Mouse (Mus musculus): Measurements from ENCODE around the gene Nmbr. TPM values are rescaled to one million over a fixed set of nuclear protein-coding genes. Genes with fewer than 3 reads are reported as not detected.
A peak's percentile ranks its signal among the peaks of the same experiment; 100 is the strongest.

Nmbr gene
- polyA plus RNA-seq, 2 experiments: 0.38 TPM; not detected in 1

- no peak for TF ChIP-seq POLR2A (IDR thresholded peaks at IDR 0.05; ENCODE audit: borderline replicate concordance, extremely low read depth, insufficient read depth, insufficient read length)
- Histone ChIP-seq H3K27me3 (ENCODE audit: control insufficient read depth, insufficient read depth, low read length) (no peaks in the 10 kb centered on the region), H3K9me3 (ENCODE audit: control insufficient read depth, low read length) (no peaks in the 10 kb centered on the region), H3K36me3 (ENCODE audit: control insufficient read depth, insufficient read depth, low read length) (peaks cover 4% of the 10 kb centered on the region), H3K4me2 (replicated peaks; ENCODE audit: low read depth, low read length, severe bottlenecking) (no peak overlapping the region), H3K4me3 (replicated peaks; ENCODE audit: low read length) (no peak overlapping the region), H3K9ac (ENCODE audit: low read depth, low read length, severe bottlenecking) (no peak overlapping the region), H3K4me1 (ENCODE audit: control insufficient read depth, insufficient read depth, low read length) (no peaks in the 10 kb centered on the region), H3K27ac (replicated peaks; ENCODE audit: low read depth, low read length) (no peak overlapping the region)
- ATAC-seq (ENCODE audit: low FRiP score, low read depth): no peak
- DNase-seq (ENCODE audit: low spot score): no peak
- WGBS: 90% methylated on average over 3 of the region's 3 CpGs
Measured at GRCm38 (mm10) chr10:14690349-14690748, 15.0 kb upstream of the Nmbr start.

GRCm38 (mm10) chr10:14703239-14703638 lies 2.2 kb upstream of the Nmbr start:
- Histone ChIP-seq H3K9ac (ENCODE audit: low read depth, low read length, severe bottlenecking) (no peak overlapping the region), H3K27ac (replicated peaks; ENCODE audit: low read depth, low read length) (no peak overlapping the region), H3K9me3 (ENCODE audit: control insufficient read depth, low read length) (no peaks in the 10 kb centered on the region), H3K4me2 (replicated peaks; ENCODE audit: low read depth, low read length, severe bottlenecking) (no peak overlapping the region), H3K4me3 (replicated peaks; ENCODE audit: low read length) (no peak overlapping the region), H3K27me3 (ENCODE audit: control insufficient read depth, insufficient read depth, low read length) (no peaks in the 10 kb centered on the region), H3K36me3 (ENCODE audit: control insufficient read depth, insufficient read depth, low read length) (no peaks in the 10 kb centered on the region), H3K4me1 (ENCODE audit: control insufficient read depth, insufficient read depth, low read length) (peaks cover 12% of the 10 kb centered on the region)
- 87% methylated on average over 1 of the region's 1 CpGs for WGBS
- no peak for TF ChIP-seq POLR2A (IDR thresholded peaks at IDR 0.05; ENCODE audit: borderline replicate concordance, extremely low read depth, insufficient read depth, insufficient read length)
- no peak for DNase-seq (ENCODE audit: low spot score)
- no peak for ATAC-seq (ENCODE audit: low FRiP score, low read depth)

GRCm38 (mm10) chr10:14703830-14704420 lies 1.5 kb upstream of the Nmbr start:
- WGBS: 67% methylated on average over 4 of the region's 4 CpGs
- peak overlapping the region; percentile 63; the same call in 1 of the 2 replicates for H3K4me2 ChIP-seq (replicated peaks; ENCODE audit: low read depth, low read length, severe bottlenecking)

GRCm38 (mm10) chr10:14718114-14718513 lies 12.7 kb downstream of the Nmbr start, which contains the start of gene Gje1:
Gene Gje1, minus strand, starts transcription at chr10:14718214.
- Histone ChIP-seq H3K9ac (ENCODE audit: low read depth, low read length, severe bottlenecking) (no peak within 1 kb of the TSS), H3K27me3 (ENCODE audit: control insufficient read depth, insufficient read depth, low read length) (no peaks in the 10 kb centered on the region), H3K27ac (replicated peaks; ENCODE audit: low read depth, low read length) (no peak within 1 kb of the TSS), H3K36me3 (ENCODE audit: control insufficient read depth, insufficient read depth, low read length) (no peaks in the 10 kb centered on the region), H3K9me3 (ENCODE audit: control insufficient read depth, low read length) (no peaks in the 10 kb centered on the region), H3K4me1 (ENCODE audit: control insufficient read depth, insufficient read depth, low read length) (no peaks in the 10 kb centered on the region), H3K4me2 (replicated peaks; ENCODE audit: low read depth, low read length, severe bottlenecking) (no peak within 1 kb of the TSS), H3K4me3 (replicated peaks; ENCODE audit: low read length) (no peak within 1 kb of the TSS)
- TF ChIP-seq POLR2A (IDR thresholded peaks at IDR 0.05; ENCODE audit: borderline replicate concordance, extremely low read depth, insufficient read depth, insufficient read length): no peak
- ATAC-seq (ENCODE audit: low FRiP score, low read depth): no peak
- no peak for DNase-seq (ENCODE audit: low spot score)
- 59% methylated on average over 3 of the region's 3 CpGs for WGBS

More at GRCm38 (mm10) chr10:14703830-14704420, 1.5 kb upstream of the Nmbr start:
- Histone ChIP-seq H3K4me1 (ENCODE audit: control insufficient read depth, insufficient read depth, low read length) (peaks cover 12% of the 10 kb centered on the region), H3K9me3 (ENCODE audit: control insufficient read depth, low read length) (no peaks in the 10 kb centered on the region), H3K27ac (replicated peaks; ENCODE audit: low read depth, low read length) (no peak overlapping the region), H3K9ac (ENCODE audit: low read depth, low read length, severe bottlenecking) (peak overlapping the region; percentile 82; the same call in 1 of the 2 replicates), H3K4me3 (replicated peaks; ENCODE audit: low read length) (peak overlapping the region; percentile 97), H3K36me3 (ENCODE audit: control insufficient read depth, insufficient read depth, low read length) (no peaks in the 10 kb centered on the region), H3K27me3 (ENCODE audit: control insufficient read depth, insufficient read depth, low read length) (no peaks in the 10 kb centered on the region)
- no peak for TF ChIP-seq POLR2A (IDR thresholded peaks at IDR 0.05; ENCODE audit: borderline replicate concordance, extremely low read depth, insufficient read depth, insufficient read length)
- ATAC-seq (ENCODE audit: low FRiP score, low read depth): no peak
- DNase-seq (ENCODE audit: low spot score): no peak

- Histone ChIP-seq H3K9ac (ENCODE audit: low read depth, low read length, severe bottlenecking) (no peak overlapping the region), H3K4me3 (replicated peaks; ENCODE audit: low read length) (no peak overlapping the region), H3K27ac (replicated peaks; ENCODE audit: low read depth, low read length) (no peak overlapping the region), H3K27me3 (ENCODE audit: control insufficient read depth, insufficient read depth, low read length) (no peaks in the 10 kb centered on the region), H3K4me2 (replicated peaks; ENCODE audit: low read depth, low read length, severe bottlenecking) (no peak overlapping the region), H3K36me3 (ENCODE audit: control insufficient read depth, insufficient read depth, low read length) (no peaks in the 10 kb centered on the region), H3K4me1 (ENCODE audit: control insufficient read depth, insufficient read depth, low read length) (no peaks in the 10 kb centered on the region), H3K9me3 (ENCODE audit: control insufficient read depth, low read length) (no peaks in the 10 kb centered on the region)
- TF ChIP-seq POLR2A (IDR thresholded peaks at IDR 0.05; ENCODE audit: borderline replicate concordance, extremely low read depth, insufficient read depth, insufficient read length): no peak
- ATAC-seq (ENCODE audit: low FRiP score, low read depth) (no peak), DNase-seq (ENCODE audit: low spot score) (no peak)
- WGBS: 77% methylated on average over 9 of the region's 9 CpGs
Measured at GRCm38 (mm10) chr10:14725671-14726070, 20.3 kb downstream of the Nmbr start.
